Mouse (Mus musculus): ENCODE data around the gene Cfi. TPM values are rescaled to one million over a fixed set of nuclear protein-coding genes. Genes with fewer than 3 reads are reported as not detected.

The Cfi gene
- polyA plus RNA-seq, 1 experiment from 2014 or later, result 0.52 TPM

GRCm38 (mm10) chr3:129827691-129828090, 8.0 kb upstream of the Cfi start:
- Histone ChIP-seq H3K27ac (no peak overlapping the region), H3K4me1 (replicated peaks) (peaks cover 19% of the 10 kb centered on the region), H3K4me3 (replicated peaks) (no peak overlapping the region), H3K4me2 (replicated peaks) (no peak overlapping the region), H3K36me3 (peaks cover 36% of the 10 kb centered on the region), H3K9ac (replicated peaks) (no peak overlapping the region), H3K9me3 (no peaks in the 10 kb centered on the region), H3K27me3 (0 out of 2 replicates have a peak, but pooled peaks cover 3% of the 10 kb centered on the region)
- ATAC-seq, result no peak
- WGBS, result 95% methylated on average over 5 of the region's 5 CpGs

GRCm38 (mm10) chr3:129830626-129831025, 5.1 kb upstream of the Cfi start:
- peak overlapping the region; percentile 76 for H3K4me2 ChIP-seq (replicated peaks)
- peak overlapping the region; percentile 93 for H3K4me3 ChIP-seq (replicated peaks)
- H3K27ac ChIP-seq, result peak overlapping the region; percentile 91
- peaks cover 19% of the 10 kb centered on the region for H3K4me1 ChIP-seq (replicated peaks)
- H3K9ac ChIP-seq (replicated peaks), result peak overlapping the region; percentile 85
- under 1% methylated on average over 45 of the region's 45 CpGs for WGBS
- no peaks in the 10 kb centered on the region for H3K9me3 ChIP-seq
- peaks cover 19% of the 10 kb centered on the region for H3K36me3 ChIP-seq
- no peak for ATAC-seq
- H3K27me3 ChIP-seq, result 0 out of 2 replicates have a peak, but pooled peaks cover 3% of the 10 kb centered on the region

DNA sequence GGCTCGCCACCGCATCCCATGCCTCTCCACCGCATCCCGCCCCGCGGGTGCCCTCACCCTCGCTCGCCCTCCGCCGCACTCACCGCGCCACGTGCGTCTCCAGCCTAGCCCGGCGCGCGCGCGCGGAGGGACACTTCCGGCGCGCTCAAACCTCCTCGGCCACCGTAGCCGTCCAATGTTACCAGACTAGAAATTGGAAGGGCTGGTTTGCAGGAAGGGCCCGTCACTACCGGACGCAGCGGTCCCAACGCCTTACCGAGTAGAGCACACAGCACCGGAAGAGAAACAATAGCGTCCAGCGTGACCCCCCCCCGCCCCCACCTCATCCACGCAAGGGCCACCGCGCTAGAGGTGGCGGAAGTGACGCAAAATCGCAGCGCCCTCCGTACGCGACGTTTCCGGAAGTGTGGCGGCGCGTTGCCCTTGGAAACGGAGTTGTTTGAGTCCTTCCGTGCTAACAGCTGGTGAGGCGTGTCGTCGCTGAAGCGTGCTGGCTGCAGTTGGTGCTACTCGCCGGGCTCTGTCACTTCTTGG, 4.6 kb upstream of the Cfi start, which contains the start of gene Gar1:
Gene Gar1 (minus strand): TSS at position 362 of the 534 bp plus-strand sequence.
- peak; percentile 96 for ATAC-seq
- no peaks in the 10 kb centered on the region for H3K9me3 ChIP-seq
- 0% methylated on average over 58 of the region's 60 CpGs for WGBS
- 0 out of 2 replicates have a peak, but pooled peaks cover 3% of the 10 kb centered on the region for H3K27me3 ChIP-seq
- H3K36me3 ChIP-seq, result peaks cover 14% of the 10 kb centered on the region
- peaks cover 22% of the 10 kb centered on the region for H3K4me1 ChIP-seq (replicated peaks)
- peak within 1 kb of the TSS; percentile 85 for H3K9ac ChIP-seq (replicated peaks)
- H3K4me3 ChIP-seq (replicated peaks), result peak within 1 kb of the TSS; percentile 93
- H3K4me2 ChIP-seq (replicated peaks), result peak within 1 kb of the TSS; percentile 76
- H3K27ac ChIP-seq, result peak within 1 kb of the TSS; percentile 91

DNA sequence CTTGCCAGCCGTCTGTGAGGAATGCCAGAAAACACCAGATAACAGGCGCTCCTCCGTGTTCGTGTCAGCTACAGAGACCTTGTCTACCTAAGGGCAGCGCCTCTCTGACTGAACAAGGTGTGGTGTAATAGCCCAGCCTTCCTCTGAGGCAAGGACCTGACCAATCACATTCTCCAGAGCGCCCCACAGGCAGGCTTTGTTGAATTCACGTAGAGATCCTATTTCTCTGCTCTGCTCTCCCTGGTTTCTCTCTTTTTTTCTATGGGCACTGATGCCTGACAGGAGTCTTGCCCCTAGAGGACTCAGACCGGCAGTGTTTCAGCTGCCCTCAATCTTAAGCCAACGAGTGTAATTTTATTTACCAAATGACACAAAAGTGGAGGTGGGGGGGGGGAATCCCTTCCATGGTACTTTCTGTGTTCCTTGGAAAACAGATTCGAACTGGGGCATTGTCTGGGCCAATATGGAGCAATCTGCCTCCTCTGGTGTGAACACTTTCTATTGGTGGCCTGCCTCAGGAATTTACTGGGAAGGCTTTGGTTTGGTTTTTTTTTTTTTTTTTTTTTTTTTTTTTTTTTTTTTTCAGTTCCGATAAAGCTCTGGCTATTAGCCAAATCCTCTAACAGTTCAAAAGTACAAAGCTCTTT, 490 bp downstream of the Cfi start:
- Histone ChIP-seq H3K4me2 (replicated peaks) (peak overlapping the region; percentile 26; the same call in 1 of the 2 replicates), H3K9ac (replicated peaks) (no peak overlapping the region; the same call in 1 of the 2 replicates), H3K36me3 (no peaks in the 10 kb centered on the region), H3K4me3 (replicated peaks) (no peak overlapping the region), H3K9me3 (no peaks in the 10 kb centered on the region), H3K27ac (no peak overlapping the region), H3K4me1 (replicated peaks) (peaks cover 7% of the 10 kb centered on the region; the same call in 1 of the 2 replicates), H3K27me3 (0 out of 2 replicates have a peak, but pooled peaks cover 3% of the 10 kb centered on the region)
- 11% methylated on average over 11 of the region's 11 CpGs for WGBS
- ATAC-seq, result no peak

GRCm38 (mm10) chr3:129836965-129837364, 1.3 kb downstream of the Cfi start:
- Histone ChIP-seq H3K27me3 (0 out of 2 replicates have a peak, but pooled peaks cover 3% of the 10 kb centered on the region), H3K4me2 (replicated peaks) (no peak overlapping the region), H3K9me3 (no peaks in the 10 kb centered on the region), H3K36me3 (no peaks in the 10 kb centered on the region), H3K27ac (no peak overlapping the region), H3K4me3 (replicated peaks) (no peak overlapping the region), H3K9ac (replicated peaks) (no peak overlapping the region), H3K4me1 (replicated peaks) (0 out of 2 replicates have a peak, but pooled peaks cover 4% of the 10 kb centered on the region)
- WGBS, result 91% methylated on average over 6 of the region's 6 CpGs
- no peak for ATAC-seq

DNA sequence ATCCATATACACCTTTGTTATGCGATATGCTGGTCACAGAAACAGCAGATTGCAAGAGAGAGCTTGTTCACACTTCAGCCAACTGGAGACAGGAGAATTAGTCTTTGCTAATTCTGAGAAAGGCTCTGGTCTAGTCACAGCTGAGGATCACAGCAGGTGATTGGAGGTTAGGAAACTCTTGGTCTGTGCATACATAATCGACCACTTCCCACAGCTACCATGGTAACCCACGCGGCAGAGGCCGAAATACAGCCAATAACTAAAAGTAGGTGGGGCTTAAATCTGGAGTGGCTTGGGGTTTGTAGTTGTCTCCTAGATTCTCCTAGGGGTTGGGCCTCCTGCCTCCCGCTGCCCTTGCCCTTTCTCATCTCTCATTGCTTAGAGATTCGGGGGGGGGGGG, 2.3 kb downstream of the Cfi start:
- Histone ChIP-seq H3K4me2 (replicated peaks) (no peak overlapping the region), H3K27ac (no peak overlapping the region), H3K9me3 (no peaks in the 10 kb centered on the region), H3K36me3 (no peaks in the 10 kb centered on the region), H3K4me3 (replicated peaks) (no peak overlapping the region), H3K27me3 (no peaks in the 10 kb centered on the region), H3K9ac (replicated peaks) (no peak overlapping the region), H3K4me1 (replicated peaks) (0 out of 2 replicates have a peak, but pooled peaks cover 4% of the 10 kb centered on the region)
- 40% methylated on average over 7 of the region's 7 CpGs for WGBS
- ATAC-seq, result no peak

DNA sequence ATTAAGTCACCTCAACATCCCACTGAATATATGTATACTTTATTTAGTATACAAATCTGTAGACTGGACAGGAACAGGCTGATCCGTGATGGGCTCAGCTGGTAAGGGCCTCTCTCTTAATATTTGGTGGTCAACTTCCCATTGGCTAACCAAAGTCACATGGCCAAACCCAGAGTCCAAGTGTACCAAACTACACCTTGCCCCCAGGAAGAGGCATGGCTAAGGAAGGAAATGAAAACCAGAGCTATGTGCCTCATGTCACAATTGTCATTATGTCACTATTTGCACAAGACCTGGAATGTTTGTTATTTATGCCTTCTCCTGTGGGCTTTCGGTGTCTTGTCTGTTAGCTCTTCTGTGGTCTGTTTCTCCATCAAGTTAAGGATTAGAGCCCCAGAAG, 10.2 kb downstream of the Cfi start:
- no peak overlapping the region for H3K4me3 ChIP-seq (replicated peaks)
- H3K27ac ChIP-seq, result no peak overlapping the region
- no peak for ATAC-seq
- WGBS, result 90% methylated on average over 2 of the region's 2 CpGs
- H3K27me3 ChIP-seq, result no peaks in the 10 kb centered on the region
- H3K4me2 ChIP-seq (replicated peaks), result no peak overlapping the region
- H3K36me3 ChIP-seq, result no peaks in the 10 kb centered on the region
- H3K9me3 ChIP-seq, result no peaks in the 10 kb centered on the region
- H3K9ac ChIP-seq (replicated peaks), result no peak overlapping the region
- no peaks in the 10 kb centered on the region for H3K4me1 ChIP-seq (replicated peaks)

- no peaks in the 10 kb centered on the region for H3K9me3 ChIP-seq
- no peaks in the 10 kb centered on the region for H3K4me1 ChIP-seq (replicated peaks)
- H3K4me3 ChIP-seq (replicated peaks), result no peak overlapping the region
- ATAC-seq, result no peak
- H3K27ac ChIP-seq, result no peak overlapping the region
- H3K36me3 ChIP-seq, result no peaks in the 10 kb centered on the region
- H3K27me3 ChIP-seq, result no peaks in the 10 kb centered on the region
- WGBS, result 88% methylated on average over 7 of the region's 7 CpGs
- H3K9ac ChIP-seq (replicated peaks), result no peak overlapping the region
- H3K4me2 ChIP-seq (replicated peaks), result no peak overlapping the region
Observed at GRCm38 (mm10) chr3:129846846-129847245, 11.2 kb downstream of the Cfi start.

DNA sequence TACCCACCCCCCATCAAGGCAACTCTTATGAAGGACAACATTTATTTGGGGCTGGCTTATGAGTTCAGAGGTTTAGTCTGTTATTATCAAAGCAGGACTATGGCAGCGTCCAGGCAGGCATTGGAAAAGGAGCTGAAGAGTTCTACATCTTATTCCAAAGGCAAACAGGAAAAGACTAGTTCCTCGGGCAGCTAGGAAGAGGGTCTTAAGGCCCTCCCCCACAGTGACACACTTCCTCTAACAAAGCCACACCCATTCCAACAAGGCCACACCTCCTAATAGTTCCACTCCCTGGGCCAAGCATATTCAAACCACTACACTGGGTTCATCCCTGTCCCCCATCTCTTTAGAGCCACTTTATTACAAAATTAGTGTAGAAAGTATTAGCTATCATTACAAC, 26.9 kb downstream of the Cfi start:
- Histone ChIP-seq H3K27me3 (no peaks in the 10 kb centered on the region), H3K4me2 (replicated peaks) (no peak overlapping the region), H3K36me3 (no peaks in the 10 kb centered on the region), H3K27ac (no peak overlapping the region), H3K9ac (replicated peaks) (no peak overlapping the region), H3K4me1 (replicated peaks) (no peaks in the 10 kb centered on the region), H3K4me3 (replicated peaks) (no peak overlapping the region), H3K9me3 (0 out of 2 replicates have a peak, but pooled peaks cover 2% of the 10 kb centered on the region)
- WGBS, result 72% methylated on average over 2 of the region's 2 CpGs
- ATAC-seq, result no peak

DNA sequence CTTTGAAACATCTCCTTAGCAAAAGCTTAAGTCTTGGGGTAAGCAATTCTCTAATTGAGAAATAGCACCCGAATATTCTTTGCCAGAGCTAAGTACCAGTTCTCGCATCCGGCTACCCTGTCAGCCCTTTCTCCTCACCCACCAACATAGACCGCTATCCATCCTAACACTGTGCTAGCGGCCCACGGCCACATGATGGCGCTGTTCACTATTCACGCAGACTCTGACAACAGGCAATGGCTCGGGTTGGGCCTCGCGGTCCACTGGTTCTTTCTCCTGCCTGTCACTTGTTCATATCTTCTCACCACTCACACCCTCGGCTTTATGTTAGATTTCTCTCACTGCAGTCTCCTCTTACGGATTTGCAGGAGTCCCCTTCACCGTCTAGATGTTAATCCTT, 28.0 kb downstream of the Cfi start:
- WGBS, result 57% methylated on average over 14 of the region's 14 CpGs
- Histone ChIP-seq H3K4me3 (replicated peaks) (no peak overlapping the region), H3K36me3 (no peaks in the 10 kb centered on the region)

GRCm38 (mm10) chr3:129877327-129877726, 41.6 kb downstream of the Cfi start:
- Histone ChIP-seq H3K36me3 (no peaks in the 10 kb centered on the region), H3K27ac (no peak overlapping the region), H3K9me3 (no peaks in the 10 kb centered on the region), H3K4me1 (replicated peaks) (peaks cover 10% of the 10 kb centered on the region), H3K27me3 (0 out of 2 replicates have a peak, but pooled peaks cover 2% of the 10 kb centered on the region), H3K4me3 (replicated peaks) (no peak overlapping the region), H3K4me2 (replicated peaks) (no peak overlapping the region), H3K9ac (replicated peaks) (no peak overlapping the region)
- WGBS, result 91% methylated on average over 10 of the region's 10 CpGs
- ATAC-seq, result no peak

More for the DNA sequence above, 28.0 kb downstream of the Cfi start:
- no peak overlapping the region for H3K4me2 ChIP-seq (replicated peaks)
- H3K9me3 ChIP-seq, result no peaks in the 10 kb centered on the region
- no peaks in the 10 kb centered on the region for H3K27me3 ChIP-seq
- no peaks in the 10 kb centered on the region for H3K4me1 ChIP-seq (replicated peaks)
- H3K9ac ChIP-seq (replicated peaks), result no peak overlapping the region
- no peak for ATAC-seq
- H3K27ac ChIP-seq, result no peak overlapping the region

DNA sequence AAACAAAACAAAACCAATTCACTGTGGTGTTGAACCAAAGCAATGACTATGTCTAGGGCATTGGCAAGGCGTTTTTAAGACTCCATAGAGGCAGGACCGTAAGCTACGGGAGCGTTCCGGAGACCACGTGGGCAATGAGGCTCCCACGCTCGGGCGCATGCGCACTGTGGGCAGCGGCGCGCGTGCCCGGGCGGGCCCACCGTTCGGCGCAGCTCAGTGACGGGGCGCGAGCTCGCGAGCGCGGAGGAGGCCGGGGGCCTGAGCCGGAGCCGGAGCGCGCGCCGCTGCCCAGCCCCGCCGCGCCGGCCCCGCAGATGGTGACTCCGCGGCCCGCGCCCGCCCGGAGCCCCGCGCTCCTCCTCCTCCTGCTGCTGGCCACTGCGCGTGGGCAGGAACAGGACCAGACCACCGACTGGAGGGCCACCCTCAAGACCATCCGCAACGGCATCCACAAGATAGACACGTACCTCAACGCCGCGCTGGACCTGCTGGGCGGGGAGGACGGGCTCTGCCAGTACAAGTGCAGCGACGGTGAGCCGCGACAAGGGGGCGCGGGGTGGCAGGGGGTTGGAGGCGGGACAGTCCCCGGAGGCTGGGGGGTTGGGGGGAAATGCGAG, 42.8 kb downstream of the Cfi start, which contains the start of gene Pla2g12a:
Gene Pla2g12a (plus strand): TSS at position 202 of the 617 bp plus-strand sequence.
- Histone ChIP-seq H3K9me3 (no peaks in the 10 kb centered on the region), H3K36me3 (no peaks in the 10 kb centered on the region), H3K4me2 (replicated peaks) (peak within 1 kb of the TSS; percentile 85), H3K27me3 (0 out of 2 replicates have a peak, but pooled peaks cover 2% of the 10 kb centered on the region), H3K4me3 (replicated peaks) (peak within 1 kb of the TSS; percentile 65), H3K9ac (replicated peaks) (peak within 1 kb of the TSS; percentile 77), H3K27ac (peak within 1 kb of the TSS; percentile 88), H3K4me1 (replicated peaks) (peaks cover 10% of the 10 kb centered on the region)
- peak; percentile 96 for ATAC-seq
- under 1% methylated on average over 64 of the region's 66 CpGs for WGBS
